Mouse (Mus musculus) midbrain, embryonic 16.5 days (tissue): ENCODE results near the gene Ankrd12. TPM values are rescaled to one million over a fixed set of nuclear protein-coding genes. Genes with fewer than 3 reads are reported as not detected.

ENCODE experiments used
- ATAC-seq: fragments of 200-750 bp; cut with Nextera tagmentation; 2 replicates; pipeline ENCODE4 v1.8.0; 2017; ENCODE audit warnings: moderate TSS enrichment
- H3K27ac ChIP-seq: fragments of 300-500 bp; sonication (generic); 2 replicates; pipeline ENCODE4 v1.5.1; 2014; ENCODE audit warnings: mild to moderate bottlenecking, low read length, mixed read lengths
- H3K27me3 ChIP-seq: fragments of 300-500 bp; sonication (generic); 2 replicates; pipeline ENCODE4 v1.6.1; 2014; ENCODE audit warnings: low read depth, low read length, mixed read lengths; ENCODE audit not compliant: control insufficient read depth, insufficient read depth
- H3K36me3 ChIP-seq: fragments of 300-500 bp; sonication (generic); 2 replicates; pipeline ENCODE4 v1.6.1; 2014; ENCODE audit warnings: mild to moderate bottlenecking, low read length, moderate library complexity, mixed read lengths; ENCODE audit not compliant: control insufficient read depth, insufficient read depth
- H3K4me1 ChIP-seq: fragments of 300-500 bp; sonication (generic); 2 replicates; pipeline ENCODE4 v1.6.1; 2014; ENCODE audit warnings: mild to moderate bottlenecking, low read length, mixed read lengths; ENCODE audit not compliant: control insufficient read depth, insufficient read depth
- H3K4me2 ChIP-seq: fragments of 300-500 bp; sonication (generic); 2 replicates; pipeline ENCODE4 v1.6.1; 2014; ENCODE audit warnings: mild to moderate bottlenecking, low read length, mixed read lengths
- H3K4me3 ChIP-seq: fragments of 300-500 bp; sonication (generic); 2 replicates; pipeline ENCODE4 v1.5.1; 2014; ENCODE audit warnings: low read depth, mild to moderate bottlenecking, low read length, moderate library complexity, mixed read lengths
- H3K9ac ChIP-seq: fragments of 300-500 bp; sonication (generic); 2 replicates; pipeline ENCODE4 v1.6.1; 2014; ENCODE audit warnings: low read depth, low read length, mixed read lengths
- H3K9me3 ChIP-seq: fragments of 300-500 bp; sonication (generic); replicated peaks from 2 replicates; pipeline ENCODE4 v1.6.1; 2014; ENCODE audit warnings: mild to moderate bottlenecking, low read length, mixed read lengths; ENCODE audit not compliant: control insufficient read depth, poor library complexity, severe bottlenecking
- WGBS: fragments of 180-500 bp; shearing (Covaris S2); extraction: QIAGEN DNeasy Blood & Tissue Kit; methylation state at CpG from one replicate; pipeline ENCODE4 v1.1.7; 2014; 5-methylcytosine and 5-hydroxymethylcytosine counted together
- polyA plus RNA-seq: library from polyadenylated mRNA; unstranded; fragments of >200 nt; fragmentation: Nextera tagmentation; extraction: Ambion mirVana; gene quantifications from 2 replicates; pipeline ENCODE4 v1.2.1, GENCODE M21; 2015

Gene Ankrd12
- polyA plus RNA-seq: 192 and 198 TPM in 2 replicates

DNA sequence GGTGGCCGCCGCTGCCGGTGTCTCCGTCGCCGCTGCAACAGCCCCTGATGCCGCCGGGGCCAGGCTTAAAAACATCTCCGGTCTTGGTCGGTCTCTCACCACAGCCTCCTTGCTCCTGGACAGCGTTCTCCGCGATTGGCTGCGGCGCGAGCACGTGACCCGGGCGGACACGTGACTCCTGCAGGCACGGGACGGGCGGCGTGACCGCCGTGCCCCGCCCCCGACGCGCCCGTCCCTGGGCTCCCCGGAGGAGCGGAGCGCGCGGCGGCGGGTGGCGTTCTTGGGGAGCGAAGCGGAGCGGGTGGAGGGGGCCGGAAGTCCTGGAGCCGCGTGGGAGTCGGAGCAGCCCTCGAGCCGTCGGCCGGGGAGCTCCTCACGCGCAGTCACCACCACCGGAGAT lies at the start of gene Ankrd12:
Gene Ankrd12 (minus strand): TSS at position 156 of the 400 bp plus-strand sequence.
- peak; percentile 97 for ATAC-seq
- WGBS: under 1% methylated on average over 48 of the region's 53 CpGs

DNA sequence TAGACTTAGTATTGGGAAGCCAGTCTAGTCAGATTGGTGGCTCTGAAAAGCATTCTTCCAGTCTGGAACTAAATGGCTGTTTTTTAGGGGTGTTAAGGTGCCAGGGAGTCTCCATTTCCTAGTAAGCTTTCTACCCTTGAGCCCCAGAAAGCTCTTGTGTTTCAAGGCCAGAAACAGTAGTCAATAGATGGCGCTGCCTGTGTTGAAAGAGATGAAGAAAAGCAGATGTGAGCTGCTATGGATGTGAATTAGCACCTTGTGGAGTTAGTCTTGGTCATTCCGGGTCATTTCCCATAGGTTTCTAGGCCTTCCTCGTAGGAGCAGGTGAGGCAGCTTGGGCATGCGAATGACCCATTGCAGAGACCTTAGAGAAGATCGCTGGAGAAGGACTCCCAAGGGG lies 48.3 kb upstream of the Ankrd12 start:
- Histone ChIP-seq H3K27me3 (no peaks in the 10 kb centered on the region), H3K36me3 (no peaks in the 10 kb centered on the region), H3K9me3 (no peaks in the 10 kb centered on the region), H3K4me2 (no peak overlapping the region), H3K4me1 (peaks cover 9% of the 10 kb centered on the region; the same call in 1 of the 2 replicates), H3K27ac (no peak overlapping the region), H3K9ac (no peak overlapping the region), H3K4me3 (no peak overlapping the region)
- WGBS: 69% methylated on average over 5 of the region's 5 CpGs
- no peak for ATAC-seq

More for the DNA sequence above, at the start of gene Ankrd12:
- Histone ChIP-seq H3K9me3 (no peaks in the 10 kb centered on the region), H3K4me2 (peak within 1 kb of the TSS; percentile 72), H3K36me3 (peaks cover 10% of the 10 kb centered on the region), H3K4me3 (peak within 1 kb of the TSS; percentile 91), H3K4me1 (peaks cover 25% of the 10 kb centered on the region), H3K27ac (peak within 1 kb of the TSS; percentile 95), H3K27me3 (no peaks in the 10 kb centered on the region), H3K9ac (peak within 1 kb of the TSS; percentile 88)

DNA sequence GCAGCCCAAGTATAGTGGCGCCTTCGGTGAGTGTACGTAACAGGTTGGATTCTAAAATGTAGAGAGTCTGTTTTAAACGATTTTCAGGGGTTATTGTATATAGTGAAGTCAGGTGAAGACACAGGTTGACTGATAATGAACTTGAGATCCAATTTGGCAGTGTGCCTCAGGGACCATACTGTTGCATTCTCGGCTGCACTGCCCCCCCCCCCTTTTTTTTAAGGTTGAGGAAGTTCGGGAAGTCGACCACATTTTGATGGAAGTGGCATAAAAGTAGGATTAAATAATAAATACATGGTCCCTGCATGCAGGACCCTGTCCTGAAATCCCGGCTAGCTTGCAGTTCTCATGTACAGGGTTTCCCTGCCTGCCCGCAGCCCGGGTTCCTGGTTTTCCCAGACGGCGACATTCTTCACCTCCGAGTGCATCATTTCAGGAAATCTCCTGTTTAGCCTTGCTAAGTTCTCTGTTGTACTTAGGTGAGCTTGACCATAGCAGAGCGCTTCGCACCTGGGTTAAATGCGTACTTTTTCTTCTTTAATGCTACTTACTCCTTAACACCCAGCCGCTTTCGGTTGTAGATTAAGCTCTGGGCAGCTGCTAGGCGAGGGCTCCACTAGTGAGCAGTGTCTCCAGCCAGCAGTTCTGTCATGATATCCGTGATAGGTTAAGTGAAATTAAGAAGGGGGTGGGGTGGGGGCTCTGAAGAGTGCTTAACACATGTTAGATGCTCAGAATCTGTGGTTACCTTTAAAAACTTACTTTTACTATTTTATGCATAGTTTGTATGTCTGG lies 47.1 kb upstream of the Ankrd12 start:
- peaks cover 4% of the 10 kb centered on the region; the same call in 1 of the 2 replicates for H3K36me3 ChIP-seq
- ATAC-seq: 0 out of 2 replicates have a peak, but pooled peaks have one; percentile 18
- peaks cover 9% of the 10 kb centered on the region; the same call in 1 of the 2 replicates for H3K4me1 ChIP-seq
- no peaks in the 10 kb centered on the region for H3K9me3 ChIP-seq
- no peak overlapping the region for H3K27ac ChIP-seq
- H3K4me2 ChIP-seq: peak overlapping the region; percentile 81
- peak overlapping the region; percentile 88 for H3K4me3 ChIP-seq
- H3K27me3 ChIP-seq: no peaks in the 10 kb centered on the region
- WGBS: 1% methylated on average over 20 of the region's 20 CpGs
- peak overlapping the region; percentile 71 for H3K9ac ChIP-seq

DNA sequence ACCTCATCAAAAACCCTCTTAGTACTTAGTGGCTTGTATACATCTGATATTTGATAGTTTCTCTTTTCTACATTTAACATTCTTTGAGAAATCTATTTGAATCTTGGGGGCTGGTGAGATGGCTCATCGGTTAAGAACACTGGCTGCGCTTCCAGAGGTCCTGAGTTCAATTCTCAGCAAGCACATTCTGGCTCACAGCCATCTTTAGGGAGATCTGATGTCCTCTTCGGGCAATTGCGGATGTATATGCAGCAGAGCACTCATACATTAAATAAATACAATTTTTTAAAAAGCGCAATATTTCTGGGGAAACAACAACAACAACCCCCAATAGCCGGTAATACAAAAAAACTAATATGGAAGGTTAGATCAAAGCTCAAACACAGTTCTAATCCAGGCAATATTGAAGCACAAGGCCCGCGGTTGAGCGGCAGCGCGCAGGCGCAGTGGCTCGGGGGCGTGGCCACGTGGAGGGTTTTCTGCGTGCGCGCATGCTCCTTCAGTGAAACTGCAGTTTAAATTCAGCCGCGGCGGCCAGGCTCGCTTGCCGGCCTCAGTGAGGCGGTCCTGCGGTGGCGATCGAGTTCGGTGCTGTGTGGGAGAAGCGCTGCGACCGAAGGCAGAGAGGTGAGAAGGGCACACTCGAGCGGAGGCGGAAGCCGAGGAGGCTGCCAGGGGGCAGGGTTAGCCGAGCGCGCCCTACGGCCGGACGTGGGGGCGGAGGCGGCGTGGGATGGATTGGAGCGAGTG lies 46.4 kb upstream of the Ankrd12 start, which contains the start of gene Ddx11:
Gene Ddx11 (plus strand): TSS at position 455 of the 750 bp plus-strand sequence.
- H3K4me1 ChIP-seq: peaks cover 9% of the 10 kb centered on the region; the same call in 1 of the 2 replicates
- peak within 1 kb of the TSS; percentile 81 for H3K4me2 ChIP-seq
- WGBS: 5% methylated on average over 45 of the region's 45 CpGs
- ATAC-seq: peak; percentile 82
- no peaks in the 10 kb centered on the region for H3K27me3 ChIP-seq
- H3K9me3 ChIP-seq: no peaks in the 10 kb centered on the region
- peak within 1 kb of the TSS; percentile 71 for H3K9ac ChIP-seq
- H3K4me3 ChIP-seq: peak within 1 kb of the TSS; percentile 88
- peak within 1 kb of the TSS; percentile 60; the same call in 1 of the 2 replicates for H3K27ac ChIP-seq
- H3K36me3 ChIP-seq: peaks cover 11% of the 10 kb centered on the region

DNA sequence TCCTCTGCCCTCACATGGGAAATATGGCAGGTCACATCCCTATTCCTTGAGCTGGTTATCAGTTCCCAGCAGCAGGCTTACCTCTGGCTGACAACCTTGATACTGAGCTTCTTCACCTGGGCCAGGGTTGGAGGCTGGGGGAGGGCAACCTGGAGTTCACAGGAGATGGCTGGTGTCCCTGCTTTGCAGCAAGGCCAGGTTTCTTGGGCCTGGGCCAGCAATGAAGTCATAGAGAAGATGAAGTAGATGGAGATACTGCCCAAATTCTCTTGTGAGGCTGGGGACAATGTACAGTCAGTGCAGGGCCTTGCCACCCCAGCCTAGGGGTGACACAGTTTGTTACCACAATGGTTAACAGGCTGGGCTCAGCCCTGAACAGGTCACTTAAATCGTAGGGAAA lies 43.8 kb upstream of the Ankrd12 start:
- Histone ChIP-seq H3K4me1 (peaks cover 9% of the 10 kb centered on the region; the same call in 1 of the 2 replicates), H3K36me3 (peaks cover 34% of the 10 kb centered on the region), H3K27ac (no peak overlapping the region), H3K27me3 (no peaks in the 10 kb centered on the region), H3K9ac (no peak overlapping the region), H3K4me2 (no peak overlapping the region), H3K4me3 (no peak overlapping the region), H3K9me3 (no peaks in the 10 kb centered on the region)
- no peak for ATAC-seq
- 81% methylated on average over 1 of the region's 1 CpGs for WGBS

DNA sequence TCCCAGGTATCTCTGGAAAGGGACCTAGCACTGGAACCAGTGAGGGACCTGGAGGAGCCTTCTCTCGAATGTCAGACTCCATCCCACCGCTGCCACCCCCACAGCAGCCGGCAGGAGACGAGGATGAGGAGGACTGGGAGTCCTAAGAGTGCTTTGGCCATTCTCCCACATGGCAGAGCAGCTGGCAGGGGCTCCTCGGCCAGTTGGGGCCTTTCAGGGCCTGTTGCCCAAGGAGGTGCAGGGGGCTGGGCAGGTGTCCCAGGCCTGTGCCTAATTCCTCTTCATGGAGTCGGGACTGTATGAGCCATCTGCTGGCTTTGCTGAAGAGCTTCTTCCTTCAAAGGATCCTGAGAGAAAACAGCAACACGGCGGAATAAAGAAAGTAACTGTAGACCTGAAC lies 42.1 kb upstream of the Ankrd12 start:
- H3K27ac ChIP-seq: no peak overlapping the region
- H3K4me3 ChIP-seq: no peak overlapping the region
- ATAC-seq: no peak
- H3K4me1 ChIP-seq: peaks cover 6% of the 10 kb centered on the region; the same call in 1 of the 2 replicates
- H3K27me3 ChIP-seq: no peaks in the 10 kb centered on the region
- H3K4me2 ChIP-seq: no peak overlapping the region
- H3K9ac ChIP-seq: no peak overlapping the region
- WGBS: 92% methylated on average over 8 of the region's 8 CpGs
- H3K36me3 ChIP-seq: peaks cover 47% of the 10 kb centered on the region
- no peaks in the 10 kb centered on the region for H3K9me3 ChIP-seq

DNA sequence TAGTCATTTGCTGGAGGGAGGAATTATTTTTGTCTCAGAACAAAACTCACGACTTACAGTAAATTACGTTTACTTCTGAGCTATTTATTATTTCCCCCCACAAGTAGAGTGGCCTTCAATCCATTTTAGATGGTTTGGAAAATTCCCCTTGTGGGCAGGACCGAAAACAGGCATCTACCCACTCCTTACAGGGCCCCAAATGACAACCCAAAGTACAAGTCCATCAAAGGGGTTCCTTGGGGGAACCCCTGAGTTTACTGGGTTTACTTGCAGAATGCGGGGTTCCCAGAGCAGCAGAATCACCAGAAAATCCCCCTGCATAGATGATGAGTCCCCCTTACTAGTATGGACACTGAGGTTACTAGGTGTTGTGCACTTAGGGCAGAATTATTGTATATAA lies 35.3 kb upstream of the Ankrd12 start:
- 54% methylated on average over 4 of the region's 4 CpGs for WGBS
- H3K9me3 ChIP-seq: no peaks in the 10 kb centered on the region
- peak overlapping the region; percentile 80 for H3K9ac ChIP-seq
- H3K4me3 ChIP-seq: peak overlapping the region; percentile 65
- H3K36me3 ChIP-seq: peaks cover 28% of the 10 kb centered on the region
- no peak for ATAC-seq
- peaks cover 16% of the 10 kb centered on the region for H3K4me1 ChIP-seq
- H3K27me3 ChIP-seq: no peaks in the 10 kb centered on the region
- H3K4me2 ChIP-seq: peak overlapping the region; percentile 76
- H3K27ac ChIP-seq: no peak overlapping the region

DNA sequence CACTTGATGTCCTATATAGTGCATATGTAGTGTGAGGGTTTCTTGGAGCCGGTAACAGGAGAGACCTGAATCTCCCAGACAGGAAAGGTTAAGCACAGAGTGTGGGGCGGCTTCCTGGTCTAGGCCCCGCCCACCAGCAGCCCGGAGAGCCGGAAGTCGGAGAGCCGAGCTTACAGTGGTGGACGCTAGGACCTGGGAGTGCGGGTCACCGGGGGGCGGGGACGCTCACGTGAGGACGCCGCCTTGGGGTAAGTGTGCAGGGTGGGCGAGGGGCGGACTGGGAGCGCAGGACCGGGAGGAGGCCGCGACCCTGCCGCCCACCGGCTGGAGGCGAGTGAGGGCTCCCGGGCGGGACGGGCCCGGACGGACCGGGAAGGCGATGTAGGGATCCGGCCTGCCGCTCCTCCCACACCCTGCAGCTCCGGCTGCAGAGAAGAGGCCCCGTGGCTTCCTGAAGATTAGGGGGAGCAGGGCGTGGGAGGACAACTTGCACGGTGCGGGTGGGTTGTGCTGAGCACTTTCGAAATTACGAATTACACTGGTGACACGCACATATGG lies 34.6 kb upstream of the Ankrd12 start, which contains the start of gene Washc1:
Gene Washc1 (plus strand): TSS at position 144 of the 558 bp plus-strand sequence.
- Histone ChIP-seq H3K4me2 (peak within 1 kb of the TSS; percentile 76), H3K36me3 (peaks cover 21% of the 10 kb centered on the region), H3K4me3 (peak within 1 kb of the TSS; percentile 65), H3K9me3 (no peaks in the 10 kb centered on the region), H3K4me1 (peaks cover 16% of the 10 kb centered on the region), H3K27ac (peak within 1 kb of the TSS; percentile 70), H3K27me3 (no peaks in the 10 kb centered on the region), H3K9ac (peak within 1 kb of the TSS; percentile 80)
- under 1% methylated on average over 33 of the region's 41 CpGs for WGBS
- ATAC-seq: peak; percentile 98
